Mouse (Mus musculus) myocyte (in vitro differentiated cells): Measurements from ENCODE around the gene Gm47985.
"Not testable (repeated sequence)": the region's sequence is repeated elsewhere in the genome, so short reads cannot be mapped to it uniquely, and the experiment has no call there.

ENCODE experiments used
- POLR2A ChIP-seq: IDR thresholded peaks from one replicate; pipeline ENCODE4 v1.6.1; 2011; ENCODE audit warnings: low read depth, mild to moderate bottlenecking, control low read depth, moderate library complexity; ENCODE audit not compliant: insufficient read length
- REST ChIP-seq: IDR thresholded peaks from one replicate; pipeline ENCODE4 v1.6.1; 2011; ENCODE audit warnings: mild to moderate bottlenecking, control low read depth, moderate library complexity; ENCODE audit not compliant: insufficient read depth, insufficient read length

DNA sequence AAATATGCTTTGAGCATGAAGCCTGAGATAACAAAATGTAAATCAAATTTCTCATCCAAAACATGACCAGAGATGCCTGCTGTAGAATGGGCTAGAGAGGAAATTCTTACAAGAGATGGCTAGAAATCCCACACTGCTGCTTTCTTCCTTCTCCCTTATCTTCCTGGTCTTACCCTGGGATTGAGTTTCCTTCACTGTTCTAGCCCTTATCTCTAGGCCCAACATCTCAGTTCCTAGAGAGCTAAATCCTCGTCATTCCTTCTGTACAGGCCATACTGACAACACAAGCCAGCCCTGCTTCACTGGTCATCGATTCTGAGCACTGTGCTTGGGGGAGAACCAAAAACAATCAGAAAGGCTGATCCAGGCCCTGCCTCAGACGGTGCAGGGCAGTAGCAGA, 14.4 kb downstream of the Gm47985 start:
- not testable (repeated sequence) for TF ChIP-seq REST, POLR2A
